Mouse (Mus musculus): ENCODE measurements around the gene Ccdc57.
"Not testable (repeated sequence)": the region's sequence is repeated elsewhere in the genome, so short reads cannot be mapped to it uniquely, and the experiment has no call there.

Gene Ccdc57

DNA sequence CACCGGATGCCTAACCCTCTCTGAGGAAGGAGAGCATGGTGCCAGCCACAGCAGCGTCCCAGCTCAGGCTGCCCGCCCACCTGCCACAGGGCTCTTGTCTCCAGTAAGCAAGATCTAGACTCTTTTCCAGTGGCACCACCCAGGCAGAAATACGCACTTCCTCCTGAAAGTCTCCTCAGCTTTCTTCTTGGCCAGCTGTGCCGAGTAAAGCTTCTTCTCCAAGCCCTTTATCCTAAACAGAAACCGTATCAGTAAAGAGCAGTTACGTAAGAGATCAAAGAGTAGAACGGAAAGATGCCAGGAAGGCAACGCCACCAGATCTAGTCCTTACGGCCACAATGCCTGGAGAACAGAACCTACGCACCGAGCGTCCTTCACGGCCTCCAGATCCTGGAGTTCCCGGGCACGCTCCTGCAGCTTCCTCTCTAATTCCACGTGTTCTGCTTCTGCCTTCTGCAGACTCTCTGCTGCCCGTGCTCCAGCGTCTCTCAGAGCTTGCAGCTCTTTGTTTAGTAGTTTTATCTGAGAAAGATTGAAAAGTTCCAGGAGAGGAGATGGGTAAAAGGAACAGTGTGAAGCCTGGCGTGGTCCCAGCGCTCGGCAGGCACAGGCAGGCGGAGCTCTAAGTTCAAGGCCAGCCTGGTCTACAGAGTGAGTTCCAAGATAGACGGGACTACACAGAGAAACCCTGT, 29.4 kb downstream of the Ccdc57 start:
- DNase-seq (ENCODE audit: low read depth) = no peak

DNA sequence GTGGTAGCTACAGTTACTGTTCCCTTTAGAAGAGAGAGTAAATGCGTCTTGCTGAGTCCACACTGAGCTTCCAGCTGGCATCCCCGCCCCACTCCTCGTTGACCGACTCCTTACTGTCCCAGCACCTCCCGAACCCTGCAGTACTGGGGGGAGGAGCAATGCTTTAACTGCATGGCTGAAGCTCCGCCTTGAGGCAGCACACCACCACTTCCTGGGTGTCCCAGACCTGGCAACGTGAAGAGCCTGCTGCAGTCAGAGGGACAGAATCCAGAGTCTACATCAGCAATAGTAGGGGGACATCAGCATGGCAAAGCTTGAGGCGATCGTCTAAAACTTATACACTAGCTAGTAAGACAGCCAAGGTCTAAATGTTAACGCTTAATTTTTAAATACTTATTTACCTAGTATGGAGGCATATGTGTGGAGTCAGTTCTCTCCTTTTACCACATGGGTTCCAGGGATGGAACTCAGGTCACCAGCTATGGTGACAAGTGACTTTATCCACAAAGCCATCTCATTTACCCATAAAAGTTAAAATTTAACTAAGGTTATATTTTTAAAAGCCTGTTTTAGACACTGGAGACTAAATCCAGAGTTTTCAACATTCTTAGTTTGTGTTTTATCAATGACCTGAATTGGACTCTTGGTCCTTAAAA, 30.1 kb downstream of the Ccdc57 start:
- DNase-seq (ENCODE audit: low read depth) = peak; percentile 36

DNA sequence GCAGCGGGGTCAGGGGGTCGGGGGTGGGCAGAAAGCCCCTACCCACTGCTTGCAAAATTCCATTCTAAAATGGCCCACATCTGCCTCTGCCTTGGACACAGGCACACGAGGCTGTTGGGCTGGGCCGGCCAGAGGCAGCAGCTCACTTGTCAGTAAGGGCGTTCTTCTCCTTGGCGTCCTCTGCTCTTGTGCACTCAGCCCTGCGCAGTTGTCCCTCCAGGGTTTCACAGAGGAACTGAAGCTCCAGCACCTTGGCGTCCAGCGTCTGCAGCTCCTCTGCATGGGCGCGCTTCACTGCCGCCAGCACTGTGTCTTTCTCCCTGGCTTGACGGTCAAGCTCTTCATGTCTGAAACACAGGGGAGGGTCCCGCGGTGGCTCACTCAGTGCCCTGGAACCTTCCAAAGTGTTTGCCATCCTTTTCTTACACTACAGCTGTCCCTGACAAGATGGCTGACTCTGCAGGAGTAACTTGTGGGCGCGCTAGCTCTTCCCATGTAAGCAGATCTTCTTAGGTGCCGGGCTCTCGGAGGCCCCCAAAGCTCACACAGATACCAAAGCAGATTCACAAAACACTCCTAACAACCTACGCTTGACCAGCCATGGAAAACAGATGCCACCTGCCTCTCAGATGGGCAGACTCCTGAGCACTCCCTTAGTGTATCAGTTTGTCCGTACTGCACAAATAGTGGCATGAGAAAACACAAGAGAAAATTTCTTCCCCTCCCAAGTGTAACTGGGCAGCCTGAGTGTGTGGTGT, 30.8 kb downstream of the Ccdc57 start:
- DNase-seq (ENCODE audit: low read depth) = no peak

DNA sequence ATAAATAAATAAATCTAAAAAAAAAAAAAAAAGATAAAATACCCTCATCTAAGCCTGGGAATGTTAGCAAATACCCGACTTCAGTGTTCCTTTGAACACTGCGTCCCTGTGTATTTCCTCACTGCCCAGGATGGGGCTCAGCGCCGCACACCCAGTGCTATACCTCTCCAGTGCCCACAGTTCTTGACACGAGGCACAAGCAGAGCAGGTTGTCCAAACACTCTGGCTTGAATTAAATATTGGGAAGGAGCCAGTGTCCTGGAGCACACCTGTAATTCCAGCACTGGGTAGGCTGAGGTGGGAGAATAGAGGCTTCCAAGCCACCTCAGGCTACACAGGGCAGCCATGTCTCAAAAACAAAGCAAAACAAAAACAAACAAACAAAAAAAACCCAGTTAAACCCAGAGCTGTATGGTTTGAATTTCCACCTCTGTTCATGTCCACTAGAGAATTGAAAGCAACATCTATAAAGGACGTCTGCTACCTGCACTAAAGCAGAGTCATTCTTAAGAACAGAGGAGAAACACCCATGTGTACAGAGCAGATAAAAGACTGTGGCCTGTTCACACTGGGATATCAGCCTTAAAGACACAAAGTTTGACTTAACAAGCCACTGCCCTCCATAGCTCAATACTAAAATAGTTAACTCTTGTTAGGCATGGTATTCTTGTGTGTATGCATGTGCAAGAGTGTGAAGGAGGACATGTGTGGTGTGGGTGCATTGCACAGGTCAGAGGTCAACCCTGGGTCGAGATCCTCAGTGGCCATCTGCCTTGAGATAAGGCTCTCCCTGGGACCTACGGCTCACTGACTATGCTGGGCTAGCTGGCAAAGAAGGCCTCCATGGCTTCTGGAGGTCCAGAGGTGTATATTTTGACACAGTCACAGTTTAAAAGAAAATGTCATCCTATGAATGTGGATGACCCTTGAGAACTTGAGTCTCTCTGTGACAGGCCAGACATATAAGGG, 32.1 kb downstream of the Ccdc57 start:
- DNase-seq (ENCODE audit: low read depth) = no peak

DNA sequence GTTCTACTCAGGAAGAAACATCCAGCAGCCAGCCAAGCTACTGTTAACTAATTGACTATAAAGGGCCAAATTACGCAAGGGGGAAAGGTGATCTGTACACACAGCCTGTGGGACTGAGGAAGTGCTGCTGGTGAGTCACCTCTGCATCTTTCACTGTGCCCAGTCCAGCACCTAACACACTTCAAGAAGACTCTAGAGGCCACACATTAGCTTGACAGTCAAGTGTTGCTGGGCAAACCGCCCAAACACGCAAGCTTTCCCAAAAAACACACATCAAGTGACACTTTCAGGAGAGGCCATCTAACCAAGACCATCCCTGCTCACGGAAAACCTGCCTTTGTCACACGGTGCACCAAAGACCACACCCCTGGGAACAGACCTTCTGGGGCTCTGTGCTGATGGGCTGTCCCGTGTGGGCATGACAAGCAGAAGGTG, 34.5 kb downstream of the Ccdc57 start:
- no peak for DNase-seq (ENCODE audit: low read depth)

DNA sequence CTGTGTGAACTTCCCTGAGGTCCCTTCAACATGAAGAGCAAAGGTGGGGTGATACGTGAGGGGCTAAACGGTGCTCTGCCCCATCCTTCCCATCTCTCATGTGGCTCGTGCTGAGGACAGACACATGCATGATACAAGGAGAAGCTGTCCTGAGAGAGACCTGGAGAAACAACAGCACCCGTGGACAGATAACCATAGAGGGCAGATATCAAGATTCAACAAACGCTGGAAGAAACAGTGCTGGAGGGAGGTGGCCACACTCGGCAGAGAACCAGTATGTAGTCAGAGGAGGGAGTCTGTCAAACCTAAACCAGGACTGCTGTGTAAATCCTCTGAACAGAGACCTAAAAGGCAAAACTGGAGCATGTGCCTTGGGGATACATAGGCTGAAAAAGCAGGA, 37.2 kb downstream of the Ccdc57 start:
- DNase-seq (ENCODE audit: low read depth) = no peak

DNA sequence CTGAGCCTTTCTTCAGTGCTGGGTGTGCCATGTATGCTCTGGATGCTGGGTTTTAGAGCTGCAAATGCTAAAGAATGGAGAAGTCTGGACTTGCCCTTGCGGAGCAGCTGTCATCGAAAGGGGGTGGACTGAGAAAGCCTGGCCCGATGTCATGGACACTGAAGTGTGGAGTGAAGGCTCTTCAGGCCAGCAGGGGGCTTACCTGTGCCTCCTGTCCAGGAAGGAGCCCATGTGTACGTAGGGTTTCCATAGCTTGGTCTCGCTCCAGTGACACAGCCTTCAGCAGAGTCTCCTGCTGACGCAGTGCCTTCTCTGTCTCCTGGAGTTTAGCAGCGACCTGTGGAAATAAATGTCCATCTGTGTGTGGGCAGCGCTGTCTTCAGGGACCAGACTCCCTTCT, 38.3 kb downstream of the Ccdc57 start:
- DNase-seq (ENCODE audit: low read depth) = no peak

DNA sequence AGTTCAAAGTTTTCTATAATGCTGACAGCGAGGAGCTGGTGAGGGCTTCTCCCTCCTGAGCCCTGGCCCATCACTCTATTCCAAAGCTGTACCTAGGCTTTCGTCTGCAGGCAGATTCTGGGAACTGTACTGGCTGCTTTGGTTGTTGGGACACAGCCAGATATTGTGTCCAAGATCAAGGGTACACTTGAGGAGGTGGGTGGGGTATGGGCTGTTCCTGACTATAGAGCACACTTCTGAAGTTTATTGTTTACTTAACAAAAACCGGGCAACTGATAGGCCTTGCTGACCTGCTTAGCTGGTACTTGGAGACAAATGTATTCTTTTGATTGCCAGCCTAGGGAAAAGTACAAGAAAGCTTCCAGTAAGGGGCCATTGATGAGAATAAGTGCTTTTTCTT, 43.5 kb downstream of the Ccdc57 start:
- DNase-seq (ENCODE audit: low read depth) = no peak

DNA sequence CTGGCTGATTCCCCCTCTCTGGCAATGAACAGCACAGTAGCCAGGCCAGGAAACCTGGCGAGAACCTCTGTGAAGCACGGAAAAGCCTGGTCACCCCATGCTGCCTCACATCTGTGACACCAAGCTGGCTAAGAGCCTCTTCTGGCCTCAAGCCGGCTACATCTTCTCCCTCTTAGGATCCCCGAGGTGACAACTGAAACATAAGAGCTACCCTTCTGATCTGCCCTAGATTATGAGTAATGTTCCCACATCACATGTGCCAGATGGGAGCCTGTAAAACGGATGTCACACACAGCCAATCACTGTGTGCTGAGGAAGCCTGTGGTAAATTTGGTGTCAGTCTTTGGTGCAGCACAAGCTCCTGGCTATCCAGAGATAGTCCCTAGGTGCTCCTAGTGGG, 44.0 kb downstream of the Ccdc57 start:
- DNase-seq (ENCODE audit: low read depth) = peak; percentile 25

DNA sequence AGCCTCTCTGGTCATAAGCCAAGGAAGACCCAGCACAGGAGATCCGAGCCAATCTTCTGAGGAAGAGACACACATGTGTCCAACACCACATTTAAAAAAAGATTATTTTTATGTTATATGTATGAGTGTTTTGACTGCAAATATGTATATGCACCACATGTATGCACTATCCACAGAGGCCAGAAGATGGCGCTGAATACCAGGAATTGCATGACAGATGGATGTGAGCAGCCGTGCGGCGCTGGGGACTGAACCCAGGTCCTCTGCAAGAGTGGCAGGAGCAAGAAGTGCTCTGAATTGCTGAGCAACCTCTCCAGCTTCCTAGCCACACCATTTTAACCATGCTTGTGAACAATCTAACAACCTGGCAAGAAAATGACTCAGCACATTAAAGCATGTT, 45.2 kb downstream of the Ccdc57 start:
- peak; percentile 31 for DNase-seq (ENCODE audit: low read depth)

DNA sequence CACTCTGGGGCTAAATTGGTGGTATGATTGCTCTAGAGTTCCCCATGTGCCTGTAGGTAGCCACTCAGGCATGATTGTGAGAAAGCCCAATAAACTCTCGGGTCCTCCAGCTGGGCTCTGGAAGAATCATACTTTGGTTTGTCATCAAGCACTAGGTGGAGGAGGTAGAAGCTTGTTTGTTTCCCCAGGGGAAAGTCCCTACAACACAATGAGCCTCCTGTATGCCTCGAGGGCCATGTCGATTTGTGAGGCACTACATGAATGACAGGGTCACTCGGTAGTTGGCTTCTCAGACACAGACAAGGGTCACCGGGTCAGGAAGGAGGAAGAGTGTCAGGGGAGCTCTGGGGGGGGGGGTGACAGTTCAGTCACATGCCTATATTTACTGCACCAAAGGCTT, 46.2 kb downstream of the Ccdc57 start:
- peak; percentile 69 for DNase-seq (ENCODE audit: low read depth)

DNA sequence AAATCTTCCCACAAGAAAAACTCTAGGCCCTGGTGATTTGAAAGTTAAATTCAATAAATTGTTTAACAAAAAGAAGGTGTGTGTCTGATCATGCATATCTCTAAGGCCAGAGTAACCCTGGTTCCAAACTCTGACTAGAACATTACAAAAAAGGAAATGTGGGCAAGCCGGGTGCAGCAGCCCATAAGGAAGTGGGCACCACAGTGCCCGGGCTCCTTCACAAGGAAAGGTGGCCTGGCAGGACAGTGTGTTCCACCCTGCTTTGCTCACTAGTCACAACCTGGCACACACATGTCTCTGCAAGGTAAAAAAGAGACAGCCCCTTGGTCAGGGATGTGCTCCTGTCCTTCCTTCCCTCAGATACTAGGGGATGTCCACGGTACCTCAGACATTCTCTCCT, 49.1 kb downstream of the Ccdc57 start:
- no peak for DNase-seq (ENCODE audit: low read depth)

DNA sequence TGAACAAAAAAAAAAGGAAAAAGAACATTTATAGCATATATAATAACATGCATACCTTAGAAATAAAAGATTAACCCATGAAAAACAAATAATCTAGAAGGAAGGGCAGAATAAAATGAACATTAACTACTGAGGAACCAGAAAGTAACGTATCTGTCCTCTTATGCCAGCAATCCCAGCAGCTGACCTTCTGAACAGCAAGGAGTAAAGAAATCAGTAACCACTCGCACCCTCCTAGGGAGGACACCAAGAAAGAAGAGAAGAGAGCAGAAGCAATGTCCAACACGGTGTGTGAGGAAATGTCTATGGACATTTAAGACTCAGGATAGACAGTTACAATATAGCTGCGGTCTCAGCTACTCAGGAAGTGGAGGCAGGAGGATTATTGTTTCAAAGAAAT, 49.7 kb downstream of the Ccdc57 start:
- DNase-seq (ENCODE audit: low read depth) = no peak

DNA sequence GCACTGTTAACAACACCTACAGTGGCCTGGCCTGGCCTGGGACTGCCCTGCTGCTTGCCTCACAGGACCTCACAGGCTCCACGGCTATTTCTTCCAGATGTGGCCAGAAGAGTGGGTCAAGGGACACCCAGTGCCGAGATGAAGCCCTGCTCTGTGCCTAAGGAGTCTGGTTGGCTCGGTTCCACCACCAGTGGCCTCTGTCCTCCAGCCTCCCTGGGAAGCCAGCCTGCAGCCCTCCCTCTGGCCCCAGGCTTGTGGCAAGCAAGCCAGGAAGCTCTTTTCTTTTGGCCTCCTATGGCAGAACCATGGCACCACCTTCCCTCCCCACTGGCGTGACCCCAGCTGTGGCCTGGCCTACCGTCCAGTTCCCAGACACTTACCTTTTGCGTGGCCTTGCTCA, 59.5 kb downstream of the Ccdc57 start:
- no peak for DNase-seq (ENCODE audit: low read depth)

DNA sequence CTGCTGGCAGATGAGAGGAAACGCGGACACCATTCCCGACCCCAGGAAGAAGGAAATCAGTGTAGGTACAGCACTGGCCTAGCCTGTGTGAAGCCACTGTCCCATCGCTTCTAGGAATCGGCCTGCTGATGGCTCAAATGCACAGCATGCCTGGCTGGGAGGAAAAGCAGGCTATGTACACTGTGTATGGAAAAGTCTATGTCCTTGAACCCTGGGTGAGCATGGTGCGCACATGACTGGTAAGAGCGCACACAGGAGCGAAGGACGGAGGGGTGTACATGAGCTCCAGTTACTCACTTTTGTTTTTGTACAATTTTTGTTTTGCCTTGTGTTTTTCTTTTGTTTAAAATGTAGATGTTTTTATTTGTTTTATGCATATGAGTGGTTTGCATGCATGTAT, 61.2 kb downstream of the Ccdc57 start:
- no peak for DNase-seq (ENCODE audit: low read depth)

DNA sequence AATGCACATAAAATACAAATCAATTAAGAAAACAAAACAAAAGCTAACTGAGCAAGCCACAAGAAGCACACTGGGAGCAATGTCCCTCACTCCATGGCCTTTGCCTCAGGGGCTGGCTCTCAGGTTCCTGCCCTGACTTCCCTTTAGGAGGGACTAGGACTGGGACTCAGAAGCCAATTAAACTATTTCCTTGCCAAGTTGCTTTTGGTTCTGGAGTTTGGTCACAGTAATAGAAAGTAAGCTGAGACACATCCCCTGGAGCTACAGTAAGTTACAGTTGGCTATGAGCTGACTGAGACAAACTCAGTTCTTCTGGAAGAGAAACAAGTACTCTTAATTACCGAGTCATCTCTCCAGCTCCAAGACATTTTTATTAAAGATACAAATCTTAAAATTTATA, 66.9 kb downstream of the Ccdc57 start:
- no peak for DNase-seq (ENCODE audit: low read depth)

DNA sequence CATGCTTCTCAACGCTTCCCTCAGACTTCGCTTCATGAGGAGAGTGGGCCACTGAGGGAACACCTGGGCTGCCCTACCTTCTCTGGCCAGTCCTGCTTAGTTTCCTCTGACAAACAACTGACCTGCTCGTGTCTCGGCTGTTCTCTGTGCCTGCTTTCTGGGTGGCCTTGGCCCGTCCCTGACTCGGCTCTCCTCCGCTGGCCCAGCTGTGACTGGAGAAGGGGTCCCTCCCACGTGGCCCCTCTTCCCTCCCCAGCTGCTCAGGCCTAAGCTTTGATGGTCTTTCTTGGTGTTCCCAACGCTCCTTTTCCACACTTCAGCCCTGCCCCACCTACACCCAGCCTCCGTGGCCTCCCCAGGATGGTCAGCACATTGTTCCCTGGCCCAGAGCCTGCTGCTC, 69.9 kb downstream of the Ccdc57 start:
- DNase-seq (ENCODE audit: low read depth) = no peak

DNA sequence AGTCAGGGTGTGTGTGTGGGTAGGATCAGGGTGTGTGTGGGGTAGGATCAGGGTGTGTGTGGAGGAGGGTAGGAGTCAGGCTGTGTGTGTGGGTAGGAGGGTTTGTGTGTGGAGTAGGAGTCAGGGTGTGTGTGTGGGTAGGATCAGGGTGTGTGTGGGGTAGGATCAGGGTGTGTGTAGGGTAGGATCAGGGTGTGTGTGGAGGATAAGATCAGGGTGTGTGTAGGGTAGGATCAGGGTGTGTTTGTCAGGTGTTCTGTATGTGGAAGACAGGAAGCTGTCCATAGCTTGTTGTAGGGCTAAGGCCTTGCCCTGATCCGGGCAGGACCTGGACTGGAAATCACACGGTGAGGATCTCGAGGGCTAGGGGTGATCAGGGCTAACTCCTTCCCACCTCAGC, 76.7 kb downstream of the Ccdc57 start:
- DNase-seq (ENCODE audit: low read depth) = not testable (repeated sequence)

DNA sequence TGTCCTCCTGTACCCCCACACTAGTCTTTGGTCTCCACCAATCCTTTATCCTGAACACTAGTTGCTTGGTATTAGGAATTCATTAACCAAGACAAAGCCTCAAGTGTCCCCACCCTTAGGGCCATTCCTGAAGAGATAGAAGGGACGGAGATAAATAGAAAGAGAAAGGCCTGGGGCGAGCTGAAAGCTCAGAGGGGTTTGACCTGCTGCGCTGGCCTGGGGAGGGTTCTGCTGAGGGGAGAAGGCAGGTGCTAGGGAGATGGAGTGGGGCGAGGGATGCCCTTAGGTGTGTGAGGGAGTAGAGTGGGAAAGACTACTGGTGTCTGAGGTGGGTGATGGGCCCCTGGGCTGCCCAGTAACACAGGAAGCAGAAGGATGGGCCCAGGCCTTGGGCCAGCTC, 78.9 kb downstream of the Ccdc57 start:
- DNase-seq (ENCODE audit: low read depth) = no peak

DNA sequence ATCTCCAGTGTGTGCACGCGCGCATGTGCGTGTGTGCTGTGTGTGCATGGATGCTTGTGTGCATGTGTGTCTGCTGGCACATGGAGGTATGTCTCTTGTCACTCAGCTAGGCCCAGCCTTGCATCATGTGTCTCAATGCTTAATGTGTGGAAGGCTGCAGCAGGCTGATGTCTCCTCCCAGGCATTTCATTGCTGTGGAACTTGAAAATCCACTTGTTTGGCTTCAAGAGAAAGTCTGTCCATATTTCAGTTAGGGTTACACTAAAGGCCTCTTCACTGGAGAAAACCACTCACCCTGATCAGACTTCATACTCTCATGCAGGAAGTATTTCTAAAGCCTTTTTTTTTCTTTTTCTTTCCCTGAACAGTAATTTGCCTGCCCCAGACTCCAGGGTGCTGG, 79.5 kb downstream of the Ccdc57 start:
- no peak for DNase-seq (ENCODE audit: low read depth)

DNA sequence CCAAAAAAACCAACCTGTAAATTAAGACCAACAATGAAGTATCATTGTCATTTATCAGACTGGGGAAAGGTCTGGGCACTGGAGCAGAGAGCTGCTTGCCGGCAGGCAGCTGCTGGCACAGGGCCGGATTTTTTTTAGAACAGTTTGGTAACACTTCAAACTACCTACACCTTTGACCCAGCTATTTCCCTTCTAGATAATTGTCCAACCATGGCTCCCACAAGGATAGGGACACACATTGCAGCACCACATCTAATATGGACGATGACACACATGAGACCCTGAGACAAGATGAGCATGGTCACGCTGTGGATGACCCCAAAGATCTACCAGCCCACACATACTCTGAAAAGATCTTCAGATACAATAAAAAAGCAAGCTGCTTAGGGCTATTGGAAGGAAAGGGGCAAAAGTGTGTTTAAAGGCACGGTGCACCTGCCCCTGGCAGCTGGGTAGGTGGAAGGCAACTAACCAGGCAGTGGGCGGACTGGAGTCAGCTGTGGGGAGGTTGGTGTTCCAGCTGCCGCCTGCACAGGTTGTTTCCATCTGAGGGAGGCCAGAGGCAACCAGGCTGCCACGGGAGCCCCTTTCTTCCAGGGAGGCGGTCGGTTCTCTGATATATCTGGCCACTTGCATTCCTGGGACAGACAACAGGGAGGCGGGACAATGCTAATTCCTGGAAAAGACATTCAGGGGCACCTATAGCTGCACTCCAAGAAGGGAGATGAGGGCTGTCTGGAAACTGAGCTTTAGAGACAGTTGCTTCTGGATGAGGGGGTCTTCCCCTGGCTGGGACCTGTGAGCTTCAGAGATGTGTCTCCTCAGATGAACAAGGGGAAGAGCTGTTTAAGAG, 80.4 kb downstream of the Ccdc57 start:
- peak; percentile 29 for DNase-seq (ENCODE audit: low read depth)

Data from induced T-regulatory cell, adult 2 months (primary cell).